Mouse (Mus musculus) stomach, embryonic 15.5 days (tissue): ENCODE results near the gene Gm8229. TPM values are rescaled to one million over a fixed set of nuclear protein-coding genes. Genes with fewer than 3 reads are reported as not detected.
"Not testable (repeated sequence)": the region's sequence is repeated elsewhere in the genome, so short reads cannot be mapped to it uniquely, and the experiment has no call there.

Experiments
- ATAC-seq: fragments of 200-750 bp; cut with Nextera tagmentation; 2 replicates; pipeline ENCODE4 v1.8.0; 2017; ENCODE audit warnings: low read depth, moderate number of reproducible peaks, moderate TSS enrichment; ENCODE audit not compliant: insufficient read depth, low FRiP score
- H3K27ac ChIP-seq: fragments of 300-500 bp; sonication (generic); 2 replicates; pipeline ENCODE4 v1.5.1; 2015; ENCODE audit warnings: mild to moderate bottlenecking, inconsistent platforms
- H3K27me3 ChIP-seq: fragments of 300-500 bp; sonication (generic); replicated peaks from 2 replicates; pipeline ENCODE4 v1.6.1; 2015; ENCODE audit warnings: inconsistent platforms
- H3K36me3 ChIP-seq: fragments of 300-500 bp; sonication (generic); 2 replicates; pipeline ENCODE4 v1.6.1; 2015; ENCODE audit warnings: inconsistent platforms
- H3K4me1 ChIP-seq: fragments of 300-500 bp; sonication (generic); 2 replicates; pipeline ENCODE4 v1.6.1; 2015; ENCODE audit warnings: inconsistent platforms
- H3K4me2 ChIP-seq: fragments of 300-500 bp; sonication (generic); 2 replicates; pipeline ENCODE4 v1.6.1; 2015; ENCODE audit warnings: mild to moderate bottlenecking, inconsistent platforms
- H3K4me3 ChIP-seq: fragments of 300-500 bp; sonication (generic); replicated peaks from 2 replicates; pipeline ENCODE4 v1.5.1; 2015; ENCODE audit warnings: inconsistent platforms
- H3K9ac ChIP-seq: fragments of 300-500 bp; sonication (generic); 2 replicates; pipeline ENCODE4 v1.6.1; 2015; ENCODE audit warnings: inconsistent platforms
- H3K9me3 ChIP-seq: fragments of 300-500 bp; sonication (generic); 2 replicates; pipeline ENCODE4 v1.6.1; 2016; ENCODE audit warnings: inconsistent platforms
- WGBS: fragments of 180-500 bp; shearing (Covaris S2); methylation state at CpG from one replicate; pipeline ENCODE4 v1.1.7; 2015; 5-methylcytosine and 5-hydroxymethylcytosine counted together
- polyA plus RNA-seq: library from polyadenylated mRNA; unstranded; fragments of >200 nt; fragmentation: Nextera tagmentation; extraction: Ambion mirVana; gene quantifications from 2 replicates; pipeline ENCODE4 v1.2.1, GENCODE M21; 2015

Gm8229 gene
- polyA plus RNA-seq: not detected in 2 replicates

GRCm38 (mm10) chr14:44365057-44365456 is at the start of gene Gm8229:
Gene Gm8229, plus strand, starts transcription at chr14:44365357.
- not testable (repeated sequence) for H3K4me2 ChIP-seq, H3K4me3 ChIP-seq, H3K4me1 ChIP-seq, H3K9me3 ChIP-seq, H3K27ac ChIP-seq, H3K9ac ChIP-seq, H3K27me3 ChIP-seq, H3K36me3 ChIP-seq, ATAC-seq
- 85% methylated on average over 4 of the region's 4 CpGs for WGBS

GRCm38 (mm10) chr14:44338484-44338883 is 26.7 kb upstream of the Gm8229 start, which contains the start of gene Gm5930:
Gene Gm5930, minus strand, starts transcription at chr14:44338584.
- not testable (repeated sequence) for H3K9me3 ChIP-seq, H3K27ac ChIP-seq, H3K27me3 ChIP-seq, H3K4me2 ChIP-seq, H3K4me3 ChIP-seq, ATAC-seq, H3K4me1 ChIP-seq, H3K36me3 ChIP-seq, H3K9ac ChIP-seq
- no CpG with 5 or more reads among the region's 2 CpGs for WGBS

- not testable (repeated sequence) for H3K9me3 ChIP-seq, H3K4me3 ChIP-seq, ATAC-seq, H3K36me3 ChIP-seq, H3K27me3 ChIP-seq, H3K9ac ChIP-seq, H3K4me2 ChIP-seq, H3K27ac ChIP-seq, H3K4me1 ChIP-seq
- 32% methylated on average over 2 of the region's 2 CpGs for WGBS
Measured at GRCm38 (mm10) chr14:44361416-44361815, 3.7 kb upstream of the Gm8229 start.

GRCm38 (mm10) chr14:44362301-44362700 is 2.9 kb upstream of the Gm8229 start:
- H3K4me1 ChIP-seq, H3K27ac ChIP-seq, H3K4me2 ChIP-seq, H3K36me3 ChIP-seq, ATAC-seq, H3K9ac ChIP-seq, H3K9me3 ChIP-seq, H3K27me3 ChIP-seq, H3K4me3 ChIP-seq: not testable (repeated sequence)

- H3K27me3 ChIP-seq, H3K4me3 ChIP-seq, H3K9ac ChIP-seq, H3K27ac ChIP-seq, ATAC-seq, H3K9me3 ChIP-seq, H3K4me1 ChIP-seq, H3K36me3 ChIP-seq, H3K4me2 ChIP-seq: not testable (repeated sequence)
- WGBS: 75% methylated on average over 4 of the region's 4 CpGs
Measured at GRCm38 (mm10) chr14:44384233-44384632, 19.1 kb downstream of the Gm8229 start.

- H3K4me3 ChIP-seq, H3K4me1 ChIP-seq, H3K27me3 ChIP-seq, H3K27ac ChIP-seq, H3K9ac ChIP-seq, H3K9me3 ChIP-seq, H3K4me2 ChIP-seq, H3K36me3 ChIP-seq, ATAC-seq: not testable (repeated sequence)
- no CpG with 5 or more reads among the region's 2 CpGs for WGBS
Measured at GRCm38 (mm10) chr14:44410588-44410987, 45.4 kb downstream of the Gm8229 start, which contains the start of gene Gm3371. Gene Gm3371, minus strand, starts transcription at chr14:44410688.

Other genes starting within 250 kb of the Gm8229 start
- gene Gm3327, start 241.5 kb upstream of the Gm8229 start, polyA plus RNA-seq: not detected in 2 replicates
- gene Gm8212, start 167.7 kb upstream of the Gm8229 start, polyA plus RNA-seq: not detected in 2 replicates
- gene 4930503E14Rik, start 152.1 kb upstream of the Gm8229 start, polyA plus RNA-seq: not detected in 2 replicates
- gene Gm8220, start 79.8 kb upstream of the Gm8229 start, polyA plus RNA-seq: not detected in 2 replicates
- gene Gm5930, start 26.8 kb upstream of the Gm8229 start, polyA plus RNA-seq: not detected in 2 replicates
- not detected in 2 replicates for gene Gm3371, start 45.3 kb downstream of the Gm8229 start, polyA plus RNA-seq
- not detected in 2 replicates for gene Gm8232, start 68.3 kb downstream of the Gm8229 start, polyA plus RNA-seq
- not detected in 2 replicates for gene BC061237, start 127.1 kb downstream of the Gm8229 start, polyA plus RNA-seq
- not detected in 2 replicates for gene Gm17093, start 152.9 kb downstream of the Gm8229 start, polyA plus RNA-seq
- not detected in 2 replicates for gene Gm8247, start 217.8 kb downstream of the Gm8229 start, polyA plus RNA-seq